Mouse (Mus musculus) midbrain, embryonic 10.5 days (tissue): Measurements from ENCODE around the gene Cd209g. TPM values are rescaled to one million over a fixed set of nuclear protein-coding genes. Genes with fewer than 3 reads are reported as not detected.

Experiments
- DNase-seq: peaks from one replicate; pipeline ENCODE4 v3.0.0-alpha.2; 2017; ENCODE audit warnings: low spot score
- H3K27ac ChIP-seq: fragments of 300-500 bp; sonication (generic); replicated peaks from 2 replicates; pipeline ENCODE4 v1.5.1; 2016; ENCODE audit warnings: mild to moderate bottlenecking
- H3K27me3 ChIP-seq: fragments of 300-500 bp; sonication (generic); 2 replicates; pipeline ENCODE4 v1.6.1; 2016; ENCODE audit warnings: low read depth, mild to moderate bottlenecking; ENCODE audit not compliant: poor library complexity, severe bottlenecking
- H3K36me3 ChIP-seq: fragments of 300-500 bp; sonication (generic); 2 replicates; pipeline ENCODE4 v1.6.1; 2016; ENCODE audit warnings: mild to moderate bottlenecking, moderate library complexity
- H3K4me1 ChIP-seq: fragments of 300-500 bp; sonication (generic); 2 replicates; pipeline ENCODE4 v1.6.1; 2016
- H3K4me3 ChIP-seq: fragments of 300-500 bp; sonication (generic); 2 replicates; pipeline ENCODE4 v1.5.1; 2016; ENCODE audit warnings: mild to moderate bottlenecking, moderate library complexity
- H3K9me3 ChIP-seq: fragments of 300-500 bp; sonication (generic); replicated peaks from 2 replicates; pipeline ENCODE4 v1.6.1; 2016; ENCODE audit warnings: mild to moderate bottlenecking
- WGBS: fragments of 180-500 bp; shearing (Covaris S2); methylation state at CpG from one replicate; pipeline ENCODE4 v1.1.7; 2016; 5-methylcytosine and 5-hydroxymethylcytosine counted together
- polyA plus RNA-seq: library from polyadenylated mRNA; unstranded; fragments of >200 nt; fragmentation: Nextera tagmentation; extraction: Ambion mirVana; gene quantifications from 2 replicates; pipeline ENCODE4 v1.2.1, GENCODE M21; 2016

Cd209g gene
- polyA plus RNA-seq, 1 experiment from 2014 or later: not detected

DNA sequence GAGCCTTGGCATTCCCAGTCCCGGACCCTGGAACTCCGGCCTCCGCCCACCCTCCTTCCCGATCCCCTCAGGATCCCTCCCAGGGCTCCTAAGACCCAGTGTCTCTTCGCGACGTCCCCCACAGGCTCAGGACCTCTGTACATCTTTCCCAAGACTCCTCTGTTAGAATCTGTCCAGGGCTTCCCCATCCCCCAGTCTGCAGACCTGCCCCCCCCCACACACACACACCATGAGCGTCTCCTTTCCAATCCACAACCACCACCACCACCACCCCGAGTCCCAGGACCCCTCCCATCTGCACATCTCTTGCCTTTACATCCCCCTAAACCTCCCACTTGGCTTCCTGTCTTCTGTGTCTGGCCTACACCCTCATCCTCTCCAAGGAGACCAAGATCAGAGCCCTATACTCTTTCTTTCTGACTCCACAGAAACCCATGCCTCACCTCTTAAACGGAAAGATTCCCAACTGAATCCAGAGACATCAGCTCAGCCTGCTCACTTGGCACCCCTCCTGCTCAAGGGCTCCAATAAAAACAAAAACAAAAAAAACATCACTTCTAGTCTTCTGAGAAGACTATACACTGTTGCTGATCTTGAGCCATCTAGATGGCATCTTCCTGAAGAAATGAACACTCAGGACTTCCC is 33.1 kb downstream of the Cd209g start:
- Histone ChIP-seq H3K9me3 (no peaks in the 10 kb centered on the region), H3K27ac (peak overlapping the region; percentile 84), H3K36me3 (no peaks in the 10 kb centered on the region), H3K4me1 (peaks cover 11% of the 10 kb centered on the region), H3K27me3 (peaks cover 5% of the 10 kb centered on the region; the same call in 1 of the 2 replicates), H3K4me3 (peak overlapping the region; percentile 84)
- no peak for DNase-seq
- 12% methylated on average over 10 of the region's 10 CpGs for WGBS

GRCm38 (mm10) chr8:4167918-4168317 is 34.0 kb downstream of the Cd209g start:
- Histone ChIP-seq H3K36me3 (no peaks in the 10 kb centered on the region), H3K27ac (no peak overlapping the region), H3K4me1 (peaks cover 11% of the 10 kb centered on the region), H3K4me3 (0 out of 2 replicates have a peak overlapping the region, but pooled peaks have one; percentile 84), H3K9me3 (no peaks in the 10 kb centered on the region), H3K27me3 (peaks cover 5% of the 10 kb centered on the region; the same call in 1 of the 2 replicates)
- DNase-seq: no peak
- WGBS: 85% methylated on average over 1 of the region's 1 CpGs

GRCm38 (mm10) chr8:4172486-4172885 is 38.6 kb downstream of the Cd209g start:
- Histone ChIP-seq H3K27ac (no peak overlapping the region), H3K4me3 (no peak overlapping the region), H3K4me1 (no peaks in the 10 kb centered on the region; the same call in 1 of the 2 replicates), H3K36me3 (no peaks in the 10 kb centered on the region), H3K27me3 (peaks cover 4% of the 10 kb centered on the region; the same call in 1 of the 2 replicates), H3K9me3 (no peaks in the 10 kb centered on the region)
- DNase-seq: no peak
- WGBS: 71% methylated on average over 3 of the region's 3 CpGs

- DNase-seq: no peak
- H3K36me3 ChIP-seq: no peaks in the 10 kb centered on the region
- 68% methylated on average over 2 of the region's 2 CpGs for WGBS
- no peaks in the 10 kb centered on the region for H3K27me3 ChIP-seq
- H3K4me1 ChIP-seq: no peaks in the 10 kb centered on the region
- no peak overlapping the region for H3K27ac ChIP-seq
- H3K9me3 ChIP-seq: no peaks in the 10 kb centered on the region
- H3K4me3 ChIP-seq: no peak overlapping the region
These were observed 40.1 kb downstream of the Cd209g start for GRCm38 (mm10) chr8:4174018-4174417.

- H3K36me3 ChIP-seq: peaks cover 40% of the 10 kb centered on the region
- H3K27ac ChIP-seq: no peak overlapping the region
- H3K4me3 ChIP-seq: no peak overlapping the region
- H3K4me1 ChIP-seq: no peaks in the 10 kb centered on the region
- WGBS: 90% methylated on average over 8 of the region's 8 CpGs
- H3K27me3 ChIP-seq: no peaks in the 10 kb centered on the region
- H3K9me3 ChIP-seq: no peaks in the 10 kb centered on the region
- no peak for DNase-seq
These were observed 49.5 kb downstream of the Cd209g start for GRCm38 (mm10) chr8:4183409-4183808.

- Histone ChIP-seq H3K36me3 (peaks cover 42% of the 10 kb centered on the region), H3K27me3 (0 out of 2 replicates have a peak, but pooled peaks cover 2% of the 10 kb centered on the region), H3K27ac (no peak overlapping the region), H3K4me1 (no peaks in the 10 kb centered on the region), H3K4me3 (no peak overlapping the region), H3K9me3 (no peaks in the 10 kb centered on the region)
- DNase-seq: no peak
- 93% methylated on average over 2 of the region's 2 CpGs for WGBS
These were observed 52.3 kb downstream of the Cd209g start for GRCm38 (mm10) chr8:4186151-4186550.

Other genes with a start within 250 kb of the Cd209g start
- not detected in 2 replicates for gene Cd209b, start 207.3 kb upstream of the Cd209g start, polyA plus RNA-seq
- gene Cd209c, start 179.4 kb upstream of the Cd209g start, polyA plus RNA-seq: 0.25 and 0.31 TPM in 2 replicates
- not detected in 2 replicates for gene Cd209f, start 28.3 kb upstream of the Cd209g start, polyA plus RNA-seq
- gene Evi5l, start 32.5 kb downstream of the Cd209g start, polyA plus RNA-seq: 24.9 and 38.1 TPM in 2 replicates
- gene Prr36, start 83.4 kb downstream of the Cd209g start, polyA plus RNA-seq: 10.8 and 18.6 TPM in 2 replicates
- gene Lrrc8e, start 92.7 kb downstream of the Cd209g start, polyA plus RNA-seq: 0.19 TPM in 2 replicates
- 31.5 and 39.0 TPM in 2 replicates for gene Map2k7, start 104.6 kb downstream of the Cd209g start, polyA plus RNA-seq
- gene Gm49320, start 104.8 kb downstream of the Cd209g start, polyA plus RNA-seq: 0.43 and 1.3 TPM in 2 replicates
- 2.6 and 3.6 TPM in 2 replicates for gene Tgfbr3l, start 114.1 kb downstream of the Cd209g start, polyA plus RNA-seq
- gene Snapc2, start 119.0 kb downstream of the Cd209g start, polyA plus RNA-seq: 65.2 and 68.0 TPM in 2 replicates
- 122 and 148 TPM in 2 replicates for gene Ctxn1, start 125.2 kb downstream of the Cd209g start, polyA plus RNA-seq
- gene Timm44, start 141.8 kb downstream of the Cd209g start, polyA plus RNA-seq: 61.9 and 66.9 TPM in 2 replicates
- gene Ccl25, start 191.1 kb downstream of the Cd209g start, polyA plus RNA-seq: 23.2 and 24.5 TPM in 2 replicates
- gene Elavl1, start 191.3 kb downstream of the Cd209g start, polyA plus RNA-seq: 339 and 364 TPM in 2 replicates